Mouse (Mus musculus) C2C12 (cell line): Measurements from ENCODE around the gene Sez6l. TPM values are rescaled to one million over a fixed set of nuclear protein-coding genes. Genes with fewer than 3 reads are reported as not detected.

ENCODE experiments used
- H3K27me3 ChIP-seq: one replicate; pipeline ENCODE4 v1.6.1; 2011; ENCODE audit not compliant: control insufficient read depth, insufficient read depth, insufficient read length
- H3K36me3 ChIP-seq: one replicate; pipeline ENCODE4 v1.6.1; 2011; ENCODE audit not compliant: control insufficient read depth, insufficient read depth
- H3K4me3 ChIP-seq: one replicate; pipeline ENCODE4 v1.5.1; 2011; ENCODE audit warnings: mild to moderate bottlenecking, control low read depth; ENCODE audit not compliant: poor library complexity, insufficient read depth, severe bottlenecking
- H3K79me2 ChIP-seq: one replicate; pipeline ENCODE4 v1.6.1; 2011; ENCODE audit not compliant: control insufficient read depth, insufficient read depth
- H3K79me3 ChIP-seq: one replicate; pipeline ENCODE4 v1.6.1; 2011; ENCODE audit warnings: low read depth, control low read depth
- H3ac ChIP-seq: one replicate; pipeline ENCODE3; 2011; ENCODE audit warnings: low read depth; ENCODE audit not compliant: control insufficient read depth, insufficient read length
- CEBPB ChIP-seq: IDR thresholded peaks from one replicate; pipeline ENCODE4 v1.6.1; 2011; ENCODE audit warnings: low read depth, mild to moderate bottlenecking, control low read depth, moderate library complexity
- CTCF ChIP-seq: IDR thresholded peaks from one replicate; pipeline ENCODE4 v1.5.1; 2011; ENCODE audit not compliant: control insufficient read depth, insufficient read depth, insufficient read length
- FOSL1 ChIP-seq: IDR thresholded peaks from one replicate; pipeline ENCODE4 v1.8.0; 2011; ENCODE audit warnings: mild to moderate bottlenecking, low read length; ENCODE audit not compliant: poor library complexity, insufficient read depth, severe bottlenecking
- MAX ChIP-seq: IDR thresholded peaks from one replicate; pipeline ENCODE4 v1.6.1; 2011; ENCODE audit warnings: mild to moderate bottlenecking, control low read depth
- MYOD1 ChIP-seq: IDR thresholded peaks from one replicate; pipeline ENCODE4 v1.6.1; 2011; ENCODE audit warnings: low read depth; ENCODE audit not compliant: control insufficient read depth, insufficient read length
- MYOG ChIP-seq: IDR thresholded peaks from one replicate; pipeline ENCODE4 v1.6.1; 2011; ENCODE audit not compliant: control insufficient read depth, insufficient read length; ENCODE audit errors: extremely low read depth
- USF1 ChIP-seq: IDR thresholded peaks from one replicate; pipeline ENCODE4 v1.6.1; 2011; ENCODE audit warnings: low read depth, mild to moderate bottlenecking, control low read depth, moderate library complexity
- polyA plus RNA-seq: library from polyadenylated mRNA; unstranded; fragments of >200 nt; fragmentation: generic; extraction: Trizol; gene quantifications from one replicate; pipeline ENCODE4 v1.2.1, GENCODE M21; 2012; ENCODE audit warnings: missing spikeins

Sez6l gene
- polyA plus RNA-seq, 1 experiment: not detected

DNA sequence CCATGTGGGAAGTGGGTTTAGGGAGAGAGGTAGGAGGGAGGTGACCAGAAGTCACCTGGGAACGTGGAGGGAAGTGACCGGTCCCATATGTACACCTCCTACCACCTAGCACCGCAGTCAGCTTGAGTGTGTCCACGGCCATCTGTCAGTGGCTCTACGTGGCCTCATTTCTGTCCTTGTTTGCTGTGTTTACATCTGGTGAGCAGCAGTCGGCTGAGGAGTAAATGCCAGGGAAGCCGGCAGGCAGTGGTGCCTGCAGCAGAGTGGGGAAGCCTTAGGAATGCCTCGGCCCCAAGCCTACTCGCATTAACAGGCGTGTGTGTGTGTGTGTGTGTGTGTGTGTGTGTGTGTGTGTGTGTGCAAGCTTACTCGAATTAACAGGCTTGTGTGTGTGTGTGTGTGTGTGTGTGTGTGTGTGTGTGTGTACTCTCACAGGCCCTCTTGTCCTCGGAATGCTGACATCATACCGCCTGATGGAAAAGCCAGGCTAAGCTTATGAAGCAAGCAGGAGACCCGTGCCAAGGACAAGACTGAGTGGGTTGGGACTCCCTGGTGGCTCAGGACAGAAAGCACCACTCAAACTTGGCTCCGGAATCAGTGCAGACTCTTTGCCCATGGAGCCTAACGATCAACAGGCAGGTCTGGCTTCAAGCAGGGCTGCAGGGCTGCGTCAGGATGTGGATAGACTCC lies 194.2 kb downstream of the Sez6l start:
- no peaks in the 10 kb centered on the region for H3K27me3 ChIP-seq
- no peak overlapping the region for H3K4me3 ChIP-seq
- no peaks in the 10 kb centered on the region for H3K36me3 ChIP-seq
- TF ChIP-seq MYOD1 (no peak), CTCF (no peak), MYOG (no peak), MAX (no peak)
- no peak overlapping the region for H3ac ChIP-seq
- H3K79me2 ChIP-seq: no peaks in the 10 kb centered on the region
- no peaks in the 10 kb centered on the region for H3K79me3 ChIP-seq

DNA sequence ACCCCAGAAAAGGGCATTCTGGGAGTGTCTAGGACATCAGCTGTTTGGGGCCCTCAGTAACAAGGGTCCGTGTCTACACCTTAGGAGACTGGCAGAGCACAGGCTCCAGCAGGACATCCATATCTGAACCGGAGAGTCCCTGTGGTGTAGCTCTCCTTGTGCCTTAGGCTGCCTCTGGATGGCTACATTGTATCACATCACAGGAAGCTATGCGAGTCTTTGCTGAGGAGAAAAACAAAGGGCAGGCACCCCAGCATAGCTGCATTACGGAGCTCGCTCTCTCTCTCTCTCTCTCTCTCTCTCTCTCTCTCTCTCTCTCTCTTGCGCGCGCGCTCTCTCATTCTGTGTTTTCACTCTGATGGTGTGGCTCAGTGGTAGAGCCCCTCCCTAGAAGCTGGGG lies 194.9 kb downstream of the Sez6l start:
- Histone ChIP-seq H3K27me3 (no peaks in the 10 kb centered on the region), H3K4me3 (no peak overlapping the region), H3ac (no peak overlapping the region), H3K79me2 (no peaks in the 10 kb centered on the region), H3K36me3 (no peaks in the 10 kb centered on the region), H3K79me3 (no peaks in the 10 kb centered on the region)
- TF ChIP-seq MYOD1: no peak
- TF ChIP-seq CEBPB: no peak
- no peak for TF ChIP-seq FOSL1
- TF ChIP-seq MYOG: no peak
- no peak for TF ChIP-seq CTCF
- TF ChIP-seq MAX: no peak
- no peak for TF ChIP-seq USF1

- Histone ChIP-seq H3K36me3 (no peaks in the 10 kb centered on the region), H3ac (no peak overlapping the region), H3K27me3 (no peaks in the 10 kb centered on the region), H3K79me2 (no peaks in the 10 kb centered on the region), H3K79me3 (no peaks in the 10 kb centered on the region), H3K4me3 (no peak overlapping the region)
- TF ChIP-seq FOSL1 (no peak), MAX (no peak), CEBPB (no peak), MYOD1 (no peak)
Measured at GRCm38 (mm10) chr5:112381154-112381553, 195.8 kb downstream of the Sez6l start.

- TF ChIP-seq MYOD1 (no peak), CTCF (no peak), CEBPB (no peak)
- Histone ChIP-seq H3K79me2 (no peaks in the 10 kb centered on the region), H3ac (no peak overlapping the region), H3K27me3 (no peaks in the 10 kb centered on the region), H3K79me3 (no peaks in the 10 kb centered on the region), H3K4me3 (no peak overlapping the region), H3K36me3 (peaks cover 11% of the 10 kb centered on the region)
Measured at GRCm38 (mm10) chr5:112378716-112379115, 198.3 kb downstream of the Sez6l start.

DNA sequence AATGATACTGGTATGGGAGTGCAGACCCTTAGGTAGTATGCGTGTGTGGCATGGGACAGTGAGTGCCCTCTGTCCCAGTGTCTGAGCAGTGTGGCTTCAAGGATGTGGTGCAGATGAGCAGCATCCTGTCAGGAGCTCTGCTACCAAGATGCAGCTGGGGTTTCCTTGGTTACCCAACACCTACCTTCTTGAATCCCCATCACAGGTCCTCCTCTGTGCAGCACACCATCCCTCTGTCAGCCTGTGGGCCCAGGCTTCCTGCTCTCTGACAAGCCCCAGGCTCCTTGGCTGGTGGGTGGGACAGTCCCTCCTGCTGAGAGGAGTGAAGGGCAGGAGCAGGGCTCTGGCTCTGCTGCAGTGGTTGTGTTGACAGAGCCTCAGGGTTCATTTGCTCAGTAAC lies 199.6 kb downstream of the Sez6l start:
- peaks cover 11% of the 10 kb centered on the region for H3K36me3 ChIP-seq
- H3K79me2 ChIP-seq: no peaks in the 10 kb centered on the region
- no peaks in the 10 kb centered on the region for H3K27me3 ChIP-seq
- no peaks in the 10 kb centered on the region for H3K79me3 ChIP-seq
- TF ChIP-seq MYOG (no peak), CTCF (no peak), CEBPB (no peak), MYOD1 (no peak), USF1 (no peak), FOSL1 (no peak), MAX (no peak)
- H3ac ChIP-seq: no peak overlapping the region
- H3K4me3 ChIP-seq: no peak overlapping the region

GRCm38 (mm10) chr5:112376111-112376510 lies 200.9 kb downstream of the Sez6l start:
- Histone ChIP-seq H3K4me3 (no peak overlapping the region), H3ac (no peak overlapping the region), H3K36me3 (peaks cover 12% of the 10 kb centered on the region), H3K79me3 (no peaks in the 10 kb centered on the region), H3K79me2 (no peaks in the 10 kb centered on the region), H3K27me3 (no peaks in the 10 kb centered on the region)
- TF ChIP-seq MYOD1 (no peak), FOSL1 (no peak), MYOG (no peak), CEBPB (no peak), CTCF (no peak), USF1 (no peak), MAX (no peak)
